Mouse (Mus musculus) thymus, postnatal 0 days (tissue): ENCODE measurements at regions not wholly inside any gene's neighbourhood (a gene's known extent, or its start where the extent isn't known, plus 50 kb on each side); places are given as distances from the start of the nearest gene placed in this dataset.

Source experiments
- DNase-seq: peaks from one replicate; pipeline ENCODE4 v3.0.0-alpha.2; 2015; ENCODE audit warnings: low spot score

DNA sequence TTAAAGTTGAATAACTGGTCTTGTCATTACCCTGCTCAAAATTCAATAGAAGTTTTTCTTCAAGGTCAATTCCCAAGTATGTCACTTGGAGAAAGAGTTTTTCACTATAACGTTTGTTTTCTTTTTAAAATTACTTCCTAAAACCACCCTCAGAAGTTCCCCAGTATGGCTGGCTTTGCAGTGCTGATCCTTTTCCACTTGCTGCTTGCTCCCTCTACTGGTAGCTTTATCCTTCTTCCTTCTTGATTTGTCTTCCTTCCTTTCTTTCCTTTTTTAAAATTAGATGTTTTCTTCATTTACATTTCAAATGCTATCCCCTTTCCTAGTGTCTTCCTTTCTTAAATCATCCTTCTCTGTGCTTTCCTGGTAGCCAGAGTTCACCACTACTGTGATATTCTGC is 73.6 kb downstream of the Rtl3 start:
- DNase-seq: peak; percentile 12
